Mouse (Mus musculus) limb, embryonic 14.5 days (tissue): ENCODE data around the gene 3425401B19Rik. TPM values are rescaled to one million over a fixed set of nuclear protein-coding genes. Genes with fewer than 3 reads are reported as not detected.

Experiments
- ATAC-seq: fragments of 200-750 bp; cut with Nextera tagmentation; 2 replicates; pipeline ENCODE4 v1.8.0; 2017; ENCODE audit warnings: low read depth, moderate number of reproducible peaks, moderate TSS enrichment; ENCODE audit not compliant: low FRiP score
- DNase-seq: peaks from one replicate; pipeline ENCODE4 v3.0.0-alpha.2; 2015; ENCODE audit warnings: low spot score
- H3K27ac ChIP-seq: fragments of 300-500 bp; sonication (generic); replicated peaks from 2 replicates; pipeline ENCODE4 v1.5.1; 2014; ENCODE audit warnings: low read depth, mild to moderate bottlenecking, low read length, moderate library complexity, mixed read lengths
- H3K27me3 ChIP-seq: fragments of 300-500 bp; sonication (generic); 2 replicates; pipeline ENCODE4 v1.6.1; 2014; ENCODE audit warnings: low read length, mixed read lengths; ENCODE audit not compliant: control insufficient read depth, insufficient read depth
- H3K36me3 ChIP-seq: fragments of 300-500 bp; sonication (generic); 2 replicates; pipeline ENCODE4 v1.6.1; 2014; ENCODE audit warnings: mild to moderate bottlenecking, low read length, moderate library complexity, mixed read lengths; ENCODE audit not compliant: control insufficient read depth, insufficient read depth
- H3K4me1 ChIP-seq: fragments of 300-500 bp; sonication (generic); 2 replicates; pipeline ENCODE4 v1.6.1; 2014; ENCODE audit warnings: antibody characterized with exemption, low read length, mixed read lengths; ENCODE audit not compliant: control insufficient read depth, insufficient read depth
- H3K4me2 ChIP-seq: fragments of 300-500 bp; sonication (generic); replicated peaks from 2 replicates; pipeline ENCODE4 v1.6.1; 2014; ENCODE audit warnings: low read depth, mild to moderate bottlenecking, low read length, moderate library complexity; ENCODE audit not compliant: severe bottlenecking
- H3K4me3 ChIP-seq: fragments of 300-500 bp; sonication (generic); replicated peaks from 2 replicates; pipeline ENCODE4 v1.5.1; 2014; ENCODE audit warnings: low read length
- H3K9ac ChIP-seq: fragments of 300-500 bp; sonication (generic); 2 replicates; pipeline ENCODE4 v1.6.1; 2014; ENCODE audit warnings: mild to moderate bottlenecking, low read depth, low read length, moderate library complexity; ENCODE audit not compliant: severe bottlenecking
- H3K9me3 ChIP-seq: fragments of 300-500 bp; sonication (generic); 2 replicates; pipeline ENCODE4 v1.6.1; 2016; ENCODE audit warnings: low read length; ENCODE audit not compliant: control insufficient read depth
- POLR2A ChIP-seq: fragments of 200-500 bp; IDR thresholded peaks from 2 replicates; pipeline ENCODE4 v1.8.0; 2012; ENCODE audit warnings: inconsistent platforms, mild to moderate bottlenecking, moderate library complexity, borderline replicate concordance; ENCODE audit not compliant: insufficient read depth, insufficient read length; ENCODE audit errors: extremely low read depth
- WGBS: fragments of 180-500 bp; shearing (Covaris S2); extraction: QIAGEN DNeasy Blood & Tissue Kit; methylation state at CpG from one replicate; pipeline ENCODE4 v1.1.7; 2014; 5-methylcytosine and 5-hydroxymethylcytosine counted together
- polyA plus RNA-seq, 2 experiments: library from polyadenylated mRNA; depleted of rRNA in 1 of 2; stranded (reverse) in 1 of 2; unstranded in 1 of 2; fragments of >200 nt; fragmentation: Nextera tagmentation in 1 of 2; extraction: Ambion mirVana in 1 of 2; gene quantifications; 2 replicates each; pipeline versions ENCODE4 v1.2.1 to v1.2.3; 2012 to 2014

3425401B19Rik gene
- polyA plus RNA-seq, 2 experiments: 1.1 to 1.2 TPM

GRCm38 (mm10) chr14:32698556-32698955 is 13.5 kb upstream of the 3425401B19Rik start:
- 87% methylated on average over 3 of the region's 3 CpGs for WGBS
- no peak overlapping the region for H3K9ac ChIP-seq
- H3K4me1 ChIP-seq: peaks cover 11% of the 10 kb centered on the region; the same call in 1 of the 2 replicates
- no peak for DNase-seq
- TF ChIP-seq POLR2A: no peak
- H3K27ac ChIP-seq: no peak overlapping the region
- H3K27me3 ChIP-seq: no peaks in the 10 kb centered on the region
- ATAC-seq: no peak
- no peaks in the 10 kb centered on the region for H3K9me3 ChIP-seq
- no peak overlapping the region for H3K4me3 ChIP-seq
- no peaks in the 10 kb centered on the region for H3K36me3 ChIP-seq
- H3K4me2 ChIP-seq: no peak overlapping the region

- H3K4me1 ChIP-seq: peaks cover 11% of the 10 kb centered on the region; the same call in 1 of the 2 replicates
- DNase-seq: no peak
- H3K27me3 ChIP-seq: no peaks in the 10 kb centered on the region
- H3K4me2 ChIP-seq: no peak overlapping the region
- H3K36me3 ChIP-seq: no peaks in the 10 kb centered on the region
- H3K9ac ChIP-seq: no peak overlapping the region
- 71% methylated on average over 8 of the region's 8 CpGs for WGBS
- ATAC-seq: no peak
- H3K4me3 ChIP-seq: no peak overlapping the region
- no peak overlapping the region for H3K27ac ChIP-seq
- H3K9me3 ChIP-seq: no peaks in the 10 kb centered on the region
- TF ChIP-seq POLR2A: no peak
Observed at GRCm38 (mm10) chr14:32697774-32698173, 12.7 kb upstream of the 3425401B19Rik start.

GRCm38 (mm10) chr14:32696344-32696743 is 11.3 kb upstream of the 3425401B19Rik start:
- no peak overlapping the region for H3K4me2 ChIP-seq
- ATAC-seq: no peak
- 79% methylated on average over 2 of the region's 2 CpGs for WGBS
- H3K4me3 ChIP-seq: no peak overlapping the region
- no peaks in the 10 kb centered on the region for H3K9me3 ChIP-seq
- DNase-seq: no peak
- no peaks in the 10 kb centered on the region for H3K27me3 ChIP-seq
- H3K36me3 ChIP-seq: no peaks in the 10 kb centered on the region
- H3K27ac ChIP-seq: no peak overlapping the region
- TF ChIP-seq POLR2A: no peak
- H3K4me1 ChIP-seq: peaks cover 11% of the 10 kb centered on the region; the same call in 1 of the 2 replicates
- H3K9ac ChIP-seq: no peak overlapping the region

- Histone ChIP-seq H3K4me1 (peaks cover 11% of the 10 kb centered on the region; the same call in 1 of the 2 replicates), H3K4me3 (no peak overlapping the region), H3K36me3 (no peaks in the 10 kb centered on the region), H3K9ac (no peak overlapping the region), H3K9me3 (no peaks in the 10 kb centered on the region), H3K27ac (no peak overlapping the region), H3K27me3 (no peaks in the 10 kb centered on the region), H3K4me2 (no peak overlapping the region)
- DNase-seq (no peak), ATAC-seq (no peak)
- WGBS: 74% methylated on average over 2 of the region's 2 CpGs
- no peak for TF ChIP-seq POLR2A
Observed at GRCm38 (mm10) chr14:32695906-32696305, 10.8 kb upstream of the 3425401B19Rik start.

- Histone ChIP-seq H3K4me2 (no peak overlapping the region), H3K36me3 (no peaks in the 10 kb centered on the region), H3K4me3 (no peak overlapping the region), H3K27ac (no peak overlapping the region), H3K27me3 (no peaks in the 10 kb centered on the region), H3K4me1 (peaks cover 6% of the 10 kb centered on the region; the same call in 1 of the 2 replicates), H3K9me3 (no peaks in the 10 kb centered on the region), H3K9ac (no peak overlapping the region)
- WGBS: 60% methylated on average over 19 of the region's 19 CpGs
- DNase-seq (no peak), ATAC-seq (0 out of 2 replicates have a peak, but pooled peaks have one; percentile 24)
- TF ChIP-seq POLR2A: no peak
Observed at GRCm38 (mm10) chr14:32684735-32685105, 373 bp downstream of the 3425401B19Rik start.

- no peak for ATAC-seq
- Histone ChIP-seq H3K4me2 (no peak overlapping the region), H3K4me1 (peaks cover 6% of the 10 kb centered on the region; the same call in 1 of the 2 replicates), H3K27me3 (no peaks in the 10 kb centered on the region), H3K36me3 (no peaks in the 10 kb centered on the region), H3K27ac (no peak overlapping the region), H3K9me3 (no peaks in the 10 kb centered on the region), H3K4me3 (no peak overlapping the region), H3K9ac (no peak overlapping the region)
- 54% methylated on average over 19 of the region's 19 CpGs for WGBS
- DNase-seq: no peak
- no peak for TF ChIP-seq POLR2A
Observed at GRCm38 (mm10) chr14:32683982-32684734, 935 bp downstream of the 3425401B19Rik start.
